Mouse (Mus musculus): ENCODE results near the gene Rftn1. TPM values are rescaled to one million over a fixed set of nuclear protein-coding genes. Genes with fewer than 3 reads are reported as not detected.

The Rftn1 gene
- polyA plus RNA-seq, 1 experiment, result 8.9 TPM

DNA sequence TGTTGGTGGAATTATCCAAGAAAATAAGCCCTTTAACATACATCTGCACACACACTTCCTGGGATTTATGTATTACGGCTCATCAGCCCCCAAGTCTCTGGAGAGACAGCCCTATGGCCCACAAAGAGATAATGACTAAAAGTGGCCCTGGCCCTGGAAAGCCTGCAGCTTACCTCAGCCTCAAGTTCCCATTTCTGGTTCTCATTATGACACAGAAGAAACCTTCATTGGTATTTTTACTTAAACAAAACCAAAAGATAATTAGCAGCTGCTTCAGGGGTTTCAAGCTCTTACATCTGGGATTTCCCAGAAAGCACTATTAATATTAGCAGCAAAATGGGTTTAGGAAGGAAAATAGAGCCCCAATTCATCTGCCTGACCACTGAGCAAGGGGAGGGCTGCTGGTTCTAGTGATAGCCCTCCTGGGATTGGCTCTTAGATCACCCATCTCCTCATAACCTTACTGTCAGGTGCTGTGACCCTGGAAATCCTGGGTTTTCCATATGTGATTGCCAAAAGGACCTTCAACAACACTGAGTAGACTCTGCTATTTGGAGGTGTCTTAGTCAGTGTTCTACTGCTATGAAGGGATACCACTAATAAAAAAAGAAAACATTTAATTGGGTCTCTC is 14.8 kb upstream of the Rftn1 start:
- Histone ChIP-seq H3K27ac (ENCODE audit: insufficient read depth, low read length) (no peak overlapping the region), H3K4me3 (ENCODE audit: insufficient read depth, low read length) (no peak overlapping the region), H3K4me1 (ENCODE audit: control insufficient read depth, insufficient read depth, low read length) (no peaks in the 10 kb centered on the region)
- TF ChIP-seq CTCF (IDR thresholded peaks at IDR 0.05; ENCODE audit: extremely low read depth, insufficient read depth, low read length) (no peak), POLR2A (IDR thresholded peaks at IDR 0.05; ENCODE audit: extremely low read depth, insufficient read depth, low read length) (no peak)

DNA sequence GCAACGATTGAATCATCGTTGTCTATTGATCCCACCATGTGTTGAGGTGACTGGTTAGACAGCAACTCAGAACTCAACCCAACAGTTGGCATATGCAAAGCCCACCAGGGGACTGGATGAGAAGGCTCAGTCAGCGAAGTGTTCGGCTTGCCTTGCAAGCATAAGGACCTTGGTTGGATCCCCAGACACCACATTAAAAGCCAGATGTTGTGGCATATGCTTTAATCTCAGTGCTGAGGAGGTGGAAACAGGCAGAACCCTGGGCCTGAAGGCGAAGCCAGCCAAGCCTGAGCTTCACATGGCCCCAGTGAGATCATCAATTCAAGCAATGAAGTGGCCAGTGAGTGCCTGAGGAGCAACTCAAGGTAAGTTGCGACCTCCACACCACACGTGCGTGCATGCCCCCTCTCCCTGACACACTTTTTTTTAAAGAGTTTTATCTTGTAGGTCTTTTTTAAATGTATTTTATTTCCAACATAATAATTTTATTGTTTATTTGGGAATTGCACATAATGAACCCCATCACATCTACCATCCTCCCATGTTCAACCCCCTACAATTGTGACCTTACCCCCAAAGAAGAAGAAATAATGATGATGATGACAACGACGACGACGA is 11.5 kb upstream of the Rftn1 start:
- TF ChIP-seq POLR2A (IDR thresholded peaks at IDR 0.05; ENCODE audit: extremely low read depth, insufficient read depth, low read length), result no peak
- no peak for TF ChIP-seq CTCF (IDR thresholded peaks at IDR 0.05; ENCODE audit: extremely low read depth, insufficient read depth, low read length)
- H3K4me1 ChIP-seq (ENCODE audit: control insufficient read depth, insufficient read depth, low read length), result no peaks in the 10 kb centered on the region
- H3K4me3 ChIP-seq (ENCODE audit: insufficient read depth, low read length), result no peak overlapping the region
- no peak overlapping the region for H3K27ac ChIP-seq (ENCODE audit: insufficient read depth, low read length)

DNA sequence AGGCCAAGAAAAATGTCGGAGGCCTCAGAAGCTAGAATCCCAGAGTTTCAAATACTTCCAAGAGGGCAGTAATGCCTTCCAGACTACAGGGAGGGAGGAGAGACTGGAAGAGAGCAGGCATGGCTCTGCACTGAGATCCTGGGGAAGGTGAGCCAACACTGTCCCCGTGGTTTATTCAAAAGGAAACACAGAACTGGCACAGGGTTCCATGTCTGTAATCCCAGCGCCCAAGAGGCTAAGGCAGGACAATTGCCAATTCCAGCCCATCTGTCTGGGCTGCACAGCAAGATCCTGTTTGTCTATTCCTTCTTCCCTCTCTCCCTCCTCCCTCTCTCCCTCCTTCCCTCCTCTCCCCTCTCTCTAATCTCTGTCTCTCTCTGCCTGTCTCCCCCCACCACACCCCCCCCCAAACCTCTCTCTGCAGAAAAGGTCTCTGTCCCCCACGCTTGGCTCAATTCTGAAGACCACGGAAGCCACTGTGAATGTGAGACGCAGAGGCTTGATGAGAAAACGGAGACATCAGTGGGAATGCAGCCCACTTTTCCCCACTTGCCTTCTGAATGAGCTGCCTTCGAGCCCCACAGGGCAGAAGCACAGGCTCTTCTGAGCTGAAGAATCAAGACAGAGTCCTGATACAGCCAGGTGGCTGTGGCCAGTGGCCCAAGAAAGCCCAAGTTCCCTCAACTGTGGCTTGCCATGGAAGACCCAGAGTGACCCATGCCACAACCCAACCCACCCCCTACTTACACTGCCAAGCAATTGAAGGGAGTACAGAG is 8.8 kb upstream of the Rftn1 start:
- Histone ChIP-seq H3K27ac (ENCODE audit: insufficient read depth, low read length) (no peak overlapping the region), H3K4me1 (ENCODE audit: control insufficient read depth, insufficient read depth, low read length) (no peaks in the 10 kb centered on the region), H3K4me3 (ENCODE audit: insufficient read depth, low read length) (no peak overlapping the region)
- no peak for TF ChIP-seq POLR2A (IDR thresholded peaks at IDR 0.05; ENCODE audit: extremely low read depth, insufficient read depth, low read length)
- no peak for TF ChIP-seq CTCF (IDR thresholded peaks at IDR 0.05; ENCODE audit: extremely low read depth, insufficient read depth, low read length)

DNA sequence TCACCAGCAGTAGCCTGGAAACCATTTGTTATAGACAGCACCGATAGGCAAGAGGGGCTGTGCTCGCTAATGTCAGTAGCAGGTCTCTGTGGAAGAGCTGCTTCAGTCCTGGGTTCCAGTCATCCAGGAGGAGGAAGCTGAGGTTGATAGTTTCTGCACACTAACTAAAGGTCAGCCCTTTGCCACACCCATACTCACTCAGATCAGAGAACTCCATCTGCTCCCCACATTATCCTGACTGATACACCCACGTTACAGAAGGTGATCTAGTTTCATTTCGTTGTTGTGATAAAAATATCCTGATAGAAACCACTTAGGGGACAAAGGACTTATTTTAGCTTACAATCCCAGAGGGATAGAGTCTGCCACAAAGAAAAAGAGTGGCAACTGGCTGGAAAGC is 7.1 kb upstream of the Rftn1 start:
- H3K4me3 ChIP-seq (ENCODE audit: insufficient read depth, low read length), result no peak overlapping the region
- TF ChIP-seq CTCF (IDR thresholded peaks at IDR 0.05; ENCODE audit: extremely low read depth, insufficient read depth, low read length), result no peak
- no peak for TF ChIP-seq POLR2A (IDR thresholded peaks at IDR 0.05; ENCODE audit: extremely low read depth, insufficient read depth, low read length)
- H3K4me1 ChIP-seq (ENCODE audit: control insufficient read depth, insufficient read depth, low read length), result no peaks in the 10 kb centered on the region
- no peak overlapping the region for H3K27ac ChIP-seq (ENCODE audit: insufficient read depth, low read length)

DNA sequence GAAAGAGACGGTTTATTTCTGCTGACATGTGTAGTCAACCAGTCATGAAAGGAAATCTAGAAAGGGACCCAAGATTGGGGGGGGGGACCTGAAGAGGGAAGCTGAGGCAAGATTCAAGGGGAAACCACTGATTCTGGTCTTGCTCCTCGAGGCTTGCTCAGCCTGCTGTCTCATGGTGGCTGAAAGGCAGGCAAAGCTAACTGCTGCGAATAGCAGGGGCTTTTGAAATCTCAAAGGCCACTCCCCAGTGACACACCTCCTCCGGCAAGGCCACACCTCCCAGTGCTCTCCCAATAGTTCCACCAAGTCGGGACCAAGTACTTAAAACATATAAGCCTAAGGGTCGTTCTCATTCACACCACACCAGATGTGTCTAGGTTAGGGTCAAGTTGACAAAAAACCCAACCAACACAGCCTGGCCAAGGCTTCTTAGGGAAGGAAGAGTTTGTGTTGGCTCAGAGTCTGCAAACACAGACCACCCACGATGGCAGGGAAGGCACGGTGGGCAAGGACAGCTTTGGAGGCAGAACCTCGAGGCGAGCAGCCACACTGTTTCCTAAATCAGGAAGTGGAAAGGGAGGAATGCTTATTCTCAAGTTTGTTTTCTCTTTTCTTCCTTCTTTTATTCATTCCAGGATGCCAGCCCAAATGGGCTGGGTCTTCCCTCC is 5.7 kb upstream of the Rftn1 start:
- no peak for TF ChIP-seq CTCF (IDR thresholded peaks at IDR 0.05; ENCODE audit: extremely low read depth, insufficient read depth, low read length)
- TF ChIP-seq POLR2A (IDR thresholded peaks at IDR 0.05; ENCODE audit: extremely low read depth, insufficient read depth, low read length), result no peak
- Histone ChIP-seq H3K4me1 (ENCODE audit: control insufficient read depth, insufficient read depth, low read length) (no peaks in the 10 kb centered on the region), H3K4me3 (ENCODE audit: insufficient read depth, low read length) (no peak overlapping the region), H3K27ac (ENCODE audit: insufficient read depth, low read length) (no peak overlapping the region)

DNA sequence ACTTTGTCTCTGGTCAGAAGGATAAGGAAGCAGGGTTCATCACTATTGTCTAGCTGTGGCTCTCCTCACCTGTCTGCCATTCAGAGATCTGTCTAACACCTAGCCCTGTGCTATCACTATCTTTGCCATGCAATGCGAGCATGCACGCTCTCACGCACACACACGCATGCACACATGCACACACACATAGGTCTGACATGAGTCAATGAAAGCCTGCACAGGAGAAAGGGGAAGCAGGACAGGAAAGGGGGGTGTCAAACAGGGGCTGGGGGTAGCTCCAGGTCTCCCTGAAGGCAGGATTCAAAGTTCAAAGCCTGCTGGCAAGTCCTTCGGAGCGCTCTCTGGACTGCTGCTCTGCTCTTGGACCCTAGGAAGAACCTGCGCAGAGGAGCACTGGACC is 4.9 kb upstream of the Rftn1 start:
- Histone ChIP-seq H3K27ac (ENCODE audit: insufficient read depth, low read length) (no peak overlapping the region), H3K4me1 (ENCODE audit: control insufficient read depth, insufficient read depth, low read length) (no peaks in the 10 kb centered on the region), H3K4me3 (ENCODE audit: insufficient read depth, low read length) (no peak overlapping the region)
- TF ChIP-seq CTCF (IDR thresholded peaks at IDR 0.05; ENCODE audit: extremely low read depth, insufficient read depth, low read length), result no peak
- no peak for TF ChIP-seq POLR2A (IDR thresholded peaks at IDR 0.05; ENCODE audit: extremely low read depth, insufficient read depth, low read length)

DNA sequence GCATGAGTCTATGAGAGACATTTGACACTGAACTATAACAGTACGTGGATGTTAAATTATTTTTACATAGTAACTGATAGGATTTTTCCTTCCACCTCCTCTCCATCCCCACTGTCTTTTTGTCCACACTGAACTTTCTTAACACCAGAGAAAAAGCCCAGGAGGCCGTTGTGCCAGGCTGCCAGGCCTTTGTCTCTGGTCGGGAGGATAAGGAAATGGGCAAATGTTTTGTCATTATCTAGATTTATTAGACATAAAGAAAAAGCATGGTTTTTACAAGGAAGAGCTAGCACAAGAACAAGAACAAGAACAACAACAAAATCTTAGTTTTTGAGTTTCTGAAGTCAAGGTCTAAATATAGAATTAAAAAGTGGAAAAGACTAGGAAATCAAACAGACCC is 4.1 kb upstream of the Rftn1 start:
- Histone ChIP-seq H3K4me1 (ENCODE audit: control insufficient read depth, insufficient read depth, low read length) (no peaks in the 10 kb centered on the region), H3K4me3 (ENCODE audit: insufficient read depth, low read length) (no peak overlapping the region), H3K27ac (ENCODE audit: insufficient read depth, low read length) (no peak overlapping the region)
- TF ChIP-seq CTCF (IDR thresholded peaks at IDR 0.05; ENCODE audit: extremely low read depth, insufficient read depth, low read length) (no peak), POLR2A (IDR thresholded peaks at IDR 0.05; ENCODE audit: extremely low read depth, insufficient read depth, low read length) (no peak)

DNA sequence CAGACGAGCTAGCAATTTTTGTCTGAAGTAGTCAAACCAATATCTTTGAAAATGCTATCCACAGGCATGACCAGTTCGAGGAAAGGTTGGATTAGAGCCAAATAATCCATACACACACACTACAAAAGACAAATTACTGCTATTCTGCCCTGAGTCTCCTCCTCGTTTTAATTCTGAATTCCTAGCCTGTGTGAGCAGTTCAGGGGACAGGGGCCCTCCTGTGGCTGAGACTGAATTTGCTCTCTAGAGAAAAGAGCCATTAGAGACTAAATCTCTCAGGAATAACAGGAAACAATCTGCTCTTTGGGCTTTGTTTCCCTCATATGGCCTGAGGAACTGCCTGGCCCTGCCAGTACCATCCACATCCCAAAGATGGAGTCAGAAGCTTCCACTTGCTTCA is 3.2 kb upstream of the Rftn1 start:
- no peaks in the 10 kb centered on the region for H3K4me1 ChIP-seq (ENCODE audit: control insufficient read depth, insufficient read depth, low read length)
- no peak overlapping the region for H3K27ac ChIP-seq (ENCODE audit: insufficient read depth, low read length)
- peak; percentile 57 for TF ChIP-seq CTCF (IDR thresholded peaks at IDR 0.05; ENCODE audit: extremely low read depth, insufficient read depth, low read length)
- no peak for TF ChIP-seq POLR2A (IDR thresholded peaks at IDR 0.05; ENCODE audit: extremely low read depth, insufficient read depth, low read length)
- no peak overlapping the region for H3K4me3 ChIP-seq (ENCODE audit: insufficient read depth, low read length)

DNA sequence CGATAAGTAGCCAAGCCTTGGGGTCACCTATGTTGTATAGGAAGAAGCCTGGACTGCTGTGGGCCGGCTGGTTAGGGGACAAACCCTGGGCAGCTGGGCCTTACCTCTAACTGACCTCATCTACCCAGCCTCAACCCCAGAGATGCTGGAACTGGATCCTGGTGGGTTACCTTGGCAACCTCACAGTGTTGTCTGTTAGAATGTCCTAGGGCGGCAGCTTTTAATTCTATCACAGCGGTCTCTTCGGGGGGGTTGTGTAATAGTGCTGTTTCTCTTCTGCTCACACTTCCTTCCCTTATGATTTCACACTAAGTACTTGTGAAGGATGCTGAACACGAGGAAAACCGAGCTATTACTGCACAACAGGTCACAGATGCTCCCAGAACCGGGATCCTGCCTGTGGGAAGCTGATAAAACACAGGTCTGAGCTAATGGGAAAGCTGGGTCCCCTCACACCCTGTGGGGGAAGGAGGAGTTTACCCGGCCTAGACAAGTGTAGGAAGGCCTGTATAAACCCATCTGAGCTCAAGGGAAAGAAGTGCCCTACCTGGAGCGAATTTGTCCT is 2.0 kb upstream of the Rftn1 start:
- Histone ChIP-seq H3K27ac (ENCODE audit: insufficient read depth, low read length) (no peak overlapping the region), H3K4me3 (ENCODE audit: insufficient read depth, low read length) (no peak overlapping the region), H3K4me1 (ENCODE audit: control insufficient read depth, insufficient read depth, low read length) (no peaks in the 10 kb centered on the region)
- TF ChIP-seq POLR2A (IDR thresholded peaks at IDR 0.05; ENCODE audit: extremely low read depth, insufficient read depth, low read length) (no peak), CTCF (IDR thresholded peaks at IDR 0.05; ENCODE audit: extremely low read depth, insufficient read depth, low read length) (no peak)
